Mouse (Mus musculus) G1E (cell line): ENCODE results near the gene Cisd3.

ENCODE experiments used
- CTCF ChIP-seq: IDR thresholded peaks from 2 replicates; pipeline ENCODE4 v1.5.1; 2012; ENCODE audit warnings: low read depth, low read length, inconsistent platforms, mixed read lengths
- POLR2AphosphoS5 ChIP-seq: IDR thresholded peaks from 2 replicates; pipeline ENCODE4 v1.6.1; 2012; ENCODE audit warnings: low read depth, low read length, inconsistent platforms; ENCODE audit not compliant: insufficient replicate concordance

- TF ChIP-seq CTCF (no peak), POLR2AphosphoS5 (no peak)
Observed at GRCm38 (mm10) chr11:97717369-97718280, 32.0 kb downstream of the Cisd3 start.
